Mouse (Mus musculus) lung, postnatal 0 days (tissue): ENCODE measurements around the gene Mfng.

Source experiments
- CTCF ChIP-seq: IDR thresholded peaks from 2 replicates; pipeline ENCODE4 v1.5.1; 2016; ENCODE audit warnings: antibody characterized with exemption, mild to moderate bottlenecking
- EP300 ChIP-seq: IDR thresholded peaks from 2 replicates; pipeline ENCODE4 v1.6.1; 2016; ENCODE audit warnings: antibody characterized with exemption, mild to moderate bottlenecking, control low read depth

DNA sequence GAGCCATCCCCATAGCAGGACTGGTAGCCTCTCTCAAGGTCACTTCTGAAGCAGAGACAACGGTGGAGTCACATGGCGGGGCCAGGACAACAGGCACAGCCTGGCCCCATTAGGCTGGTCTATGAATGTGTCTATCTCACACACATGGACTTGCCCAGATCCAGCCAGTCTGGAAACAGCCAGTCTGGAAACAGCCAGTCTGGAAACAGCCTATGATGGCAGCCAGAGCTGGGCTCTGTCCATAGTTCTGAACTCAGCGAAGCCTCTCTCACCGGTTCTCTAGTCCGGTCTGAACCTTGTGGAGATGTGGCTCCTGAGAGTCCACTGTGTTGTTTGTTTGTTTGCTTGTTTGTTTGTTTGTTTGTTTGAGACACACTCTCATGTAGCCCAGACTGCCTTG lies 23.4 kb downstream of the Mfng start:
- TF ChIP-seq CTCF (no peak), EP300 (no peak)
